Mouse (Mus musculus) hindbrain, embryonic 14.5 days (tissue): ENCODE measurements around the gene Ift140. TPM values are rescaled to one million over a fixed set of nuclear protein-coding genes. Genes with fewer than 3 reads are reported as not detected.
"Not testable (repeated sequence)": the region's sequence is repeated elsewhere in the genome, so short reads cannot be mapped to it uniquely, and the experiment has no call there.

Experiments
- ATAC-seq: fragments of 200-750 bp; cut with Nextera tagmentation; 2 replicates; pipeline ENCODE4 v1.8.0; 2017; ENCODE audit warnings: moderate number of reproducible peaks, mild to moderate bottlenecking, moderate TSS enrichment, moderate library complexity; ENCODE audit not compliant: low FRiP score
- DNase-seq: peaks from one replicate; pipeline ENCODE4 v3.0.0-alpha.2; 2015; ENCODE audit warnings: low spot score
- H3K27ac ChIP-seq: fragments of 300-500 bp; sonication (generic); 2 replicates; pipeline ENCODE4 v1.5.1; 2014; ENCODE audit warnings: mild to moderate bottlenecking, moderate library complexity
- H3K27me3 ChIP-seq: fragments of 300-500 bp; sonication (generic); 2 replicates; pipeline ENCODE4 v1.6.1; 2014; ENCODE audit warnings: mild to moderate bottlenecking, low read length, mixed read lengths; ENCODE audit not compliant: control insufficient read depth, insufficient read depth
- H3K36me3 ChIP-seq: fragments of 300-500 bp; sonication (generic); replicated peaks from 2 replicates; pipeline ENCODE4 v1.6.1; 2014; ENCODE audit not compliant: control insufficient read depth, insufficient read depth
- H3K4me1 ChIP-seq: fragments of 300-500 bp; sonication (generic); replicated peaks from 2 replicates; pipeline ENCODE4 v1.6.1; 2014; ENCODE audit warnings: antibody characterized with exemption, low read length, mixed read lengths; ENCODE audit not compliant: control insufficient read depth, insufficient read depth
- H3K4me2 ChIP-seq: fragments of 300-500 bp; sonication (generic); replicated peaks from 2 replicates; pipeline ENCODE4 v1.6.1; 2014; ENCODE audit warnings: mild to moderate bottlenecking, moderate library complexity
- H3K4me3 ChIP-seq: fragments of 300-500 bp; sonication (generic); replicated peaks from 2 replicates; pipeline ENCODE4 v1.5.1; 2014; ENCODE audit warnings: mild to moderate bottlenecking, low read length
- H3K9ac ChIP-seq: fragments of 300-500 bp; sonication (generic); 2 replicates; pipeline ENCODE4 v1.6.1; 2014
- H3K9me3 ChIP-seq: fragments of 300-500 bp; sonication (generic); 2 replicates; pipeline ENCODE4 v1.6.1; 2016; ENCODE audit warnings: low read length; ENCODE audit not compliant: control insufficient read depth
- WGBS: fragments of 180-500 bp; shearing (Covaris S2); extraction: QIAGEN DNeasy Blood & Tissue Kit; methylation state at CpG from one replicate; pipeline ENCODE4 v1.1.7; 2014; 5-methylcytosine and 5-hydroxymethylcytosine counted together
- polyA plus RNA-seq: library from polyadenylated mRNA; unstranded; fragments of >200 nt; fragmentation: Nextera tagmentation; extraction: Ambion mirVana; gene quantifications from 2 replicates; pipeline ENCODE4 v1.2.1, GENCODE M21; 2014

The Ift140 gene
- polyA plus RNA-seq, 1 experiment from 2014 or later, result 15.9 TPM

DNA sequence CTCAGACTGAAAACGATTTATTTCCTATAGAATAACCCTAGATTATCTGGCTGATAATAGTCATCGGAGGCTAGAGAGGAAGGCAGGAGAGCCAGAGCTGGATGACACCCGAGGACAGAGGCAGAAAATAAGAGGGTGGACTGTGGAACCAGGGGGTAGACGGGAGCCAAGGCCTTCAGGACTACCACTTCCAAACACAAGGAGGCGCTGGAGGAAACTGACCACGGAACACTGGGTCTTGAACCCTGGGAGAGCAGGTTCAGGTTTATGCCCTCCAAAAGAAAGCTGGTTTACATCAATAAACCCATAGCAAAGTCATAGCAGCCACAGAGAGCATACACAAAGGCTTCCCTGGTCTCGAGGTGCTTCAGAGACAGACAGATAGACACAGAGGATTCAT is 108.1 kb downstream of the Ift140 start:
- Histone ChIP-seq H3K9me3 (no peaks in the 10 kb centered on the region), H3K36me3 (no peaks in the 10 kb centered on the region), H3K4me1 (no peaks in the 10 kb centered on the region), H3K4me3 (no peak overlapping the region), H3K9ac (no peak overlapping the region), H3K27ac (no peak overlapping the region), H3K4me2 (no peak overlapping the region), H3K27me3 (peaks cover 4% of the 10 kb centered on the region; the same call in 1 of the 2 replicates)
- ATAC-seq (no peak), DNase-seq (no peak)
- 30% methylated on average over 7 of the region's 7 CpGs for WGBS

DNA sequence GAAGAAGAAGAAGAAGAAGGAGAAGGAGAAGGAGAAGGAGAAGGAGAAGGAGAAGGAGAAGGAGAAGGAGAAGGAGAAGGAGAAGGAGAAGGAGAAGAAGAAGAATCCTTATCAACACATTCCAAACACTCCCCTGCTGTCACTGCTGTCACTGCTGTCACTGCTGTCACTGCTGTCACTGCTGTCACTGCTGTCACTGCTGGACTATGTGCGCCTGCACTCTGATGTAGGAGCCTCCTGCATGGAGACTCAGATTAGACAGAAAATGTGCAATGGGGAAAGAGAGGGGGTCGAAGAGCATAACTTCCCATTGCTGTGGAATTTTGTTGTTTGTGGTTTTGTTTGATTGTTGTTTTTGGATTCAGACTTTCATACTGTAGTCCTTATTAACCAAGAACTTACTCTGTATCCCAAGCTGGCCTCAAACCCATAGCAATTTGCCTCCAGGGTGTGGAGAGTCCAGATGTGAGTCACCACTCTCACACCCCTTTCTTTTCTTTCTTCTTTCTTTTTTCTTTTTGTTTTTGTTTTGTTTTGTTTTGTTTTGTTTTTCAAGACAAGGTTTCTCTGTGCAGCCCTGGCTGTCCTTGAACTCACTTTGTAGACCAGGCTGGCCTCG is 109.7 kb downstream of the Ift140 start:
- H3K27me3 ChIP-seq, H3K4me2 ChIP-seq, H3K4me1 ChIP-seq, DNase-seq, H3K27ac ChIP-seq, H3K9ac ChIP-seq, H3K4me3 ChIP-seq, ATAC-seq, H3K9me3 ChIP-seq, H3K36me3 ChIP-seq: not testable (repeated sequence)
- WGBS, result 79% methylated on average over 3 of the region's 3 CpGs

DNA sequence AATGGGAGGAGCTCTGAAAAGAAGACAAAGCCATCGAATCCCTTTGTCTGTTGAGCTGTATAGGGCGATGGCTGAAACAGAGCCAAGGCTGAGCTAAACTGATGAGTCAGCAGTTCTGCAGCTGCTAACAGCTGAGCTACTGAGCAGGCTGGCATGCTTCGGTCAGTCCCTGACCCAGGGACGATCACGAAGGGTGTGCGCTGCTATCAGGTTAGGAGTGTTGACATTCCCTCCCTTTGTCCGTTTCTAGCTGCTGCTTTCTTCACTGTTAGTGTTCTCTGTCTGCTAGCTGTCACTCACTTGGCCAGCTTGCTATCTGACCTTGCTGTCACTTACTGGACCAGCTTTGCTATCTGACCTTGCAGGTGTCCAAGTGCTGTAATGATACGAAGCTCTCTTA is 111.2 kb downstream of the Ift140 start:
- Histone ChIP-seq H3K27ac (no peak overlapping the region), H3K4me1 (no peaks in the 10 kb centered on the region), H3K9ac (no peak overlapping the region), H3K36me3 (no peaks in the 10 kb centered on the region), H3K9me3 (no peaks in the 10 kb centered on the region), H3K27me3 (no peaks in the 10 kb centered on the region), H3K4me3 (no peak overlapping the region), H3K4me2 (no peak overlapping the region)
- no peak for ATAC-seq
- DNase-seq, result peak; percentile 28
- 49% methylated on average over 8 of the region's 8 CpGs for WGBS

DNA sequence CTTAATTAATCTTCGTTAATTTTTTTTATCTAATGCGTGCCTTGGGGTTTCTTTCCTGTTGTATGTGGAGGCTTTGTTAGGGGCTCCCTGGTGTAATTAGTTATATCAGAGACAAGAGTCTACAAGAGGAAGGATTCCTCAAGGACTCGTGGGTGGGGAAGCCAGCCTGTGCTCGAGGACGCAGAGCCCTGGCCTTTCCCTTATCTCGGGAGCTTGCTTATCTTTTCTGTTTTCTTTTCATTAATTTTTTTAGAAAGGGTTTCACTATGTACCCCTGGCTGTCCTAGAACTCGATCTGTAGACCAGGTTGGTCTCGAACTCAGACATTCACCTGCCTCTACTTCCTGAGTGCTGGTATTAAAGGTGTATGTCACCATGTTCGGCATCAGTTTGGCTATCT is 111.8 kb downstream of the Ift140 start:
- Histone ChIP-seq H3K9ac (no peak overlapping the region), H3K9me3 (no peaks in the 10 kb centered on the region), H3K27ac (no peak overlapping the region), H3K4me2 (no peak overlapping the region), H3K4me3 (no peak overlapping the region), H3K36me3 (no peaks in the 10 kb centered on the region), H3K4me1 (no peaks in the 10 kb centered on the region), H3K27me3 (no peaks in the 10 kb centered on the region)
- WGBS, result 78% methylated on average over 9 of the region's 9 CpGs
- no peak for DNase-seq
- no peak for ATAC-seq

DNA sequence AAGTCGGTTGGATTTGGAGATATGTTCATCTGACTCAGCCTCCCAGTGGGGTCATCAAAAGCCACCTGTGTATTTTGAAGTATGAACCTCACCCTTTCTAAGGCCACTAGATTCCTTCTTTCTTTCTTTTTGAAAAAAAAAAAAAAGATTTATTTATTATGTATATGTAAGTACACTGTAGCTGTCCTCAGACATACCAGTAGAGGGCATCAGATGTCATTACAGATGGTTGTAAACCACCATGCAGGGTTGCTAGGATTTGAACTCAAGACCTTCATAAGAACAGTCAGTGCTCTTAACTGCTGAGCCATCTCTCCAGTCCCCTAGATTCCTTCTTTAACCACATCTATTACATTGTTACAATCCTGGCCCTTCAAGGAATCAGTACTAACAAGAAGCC is 114.2 kb downstream of the Ift140 start:
- Histone ChIP-seq H3K36me3 (no peaks in the 10 kb centered on the region), H3K27ac (no peak overlapping the region), H3K4me3 (no peak overlapping the region), H3K4me2 (no peak overlapping the region), H3K4me1 (peaks cover 7% of the 10 kb centered on the region), H3K27me3 (no peaks in the 10 kb centered on the region), H3K9me3 (no peaks in the 10 kb centered on the region), H3K9ac (no peak overlapping the region)
- no peak for ATAC-seq
- no peak for DNase-seq
- WGBS, result 85% methylated on average over 1 of the region's 1 CpGs

DNA sequence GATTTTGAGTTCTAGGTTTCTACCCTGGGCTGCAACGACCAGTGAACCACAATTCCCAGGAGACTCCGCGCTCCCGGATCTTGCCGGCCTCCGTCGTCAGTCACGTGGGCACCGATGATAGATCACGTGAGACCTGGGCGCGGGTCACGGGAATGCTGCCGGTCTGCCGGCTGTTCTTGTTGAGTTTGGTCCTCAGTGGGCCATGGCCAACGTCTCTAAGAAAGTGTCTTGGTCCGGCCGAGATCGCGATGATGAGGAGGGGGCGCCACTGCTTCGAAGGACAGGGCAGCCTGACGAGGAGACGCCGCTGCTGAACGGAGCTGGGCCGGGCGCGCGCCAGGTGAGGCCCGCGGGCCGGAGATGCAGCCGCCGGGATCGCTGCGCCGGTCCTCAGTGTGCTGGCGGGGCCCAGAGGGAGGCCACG is 117.4 kb downstream of the Ift140 start, which contains the start of gene Clcn7:
Clcn7 (plus strand) TSS at position 117 of the 424 bp plus-strand sequence.
- Histone ChIP-seq H3K4me3 (peak within 1 kb of the TSS; percentile 84), H3K36me3 (0 out of 2 replicates have a peak, but pooled peaks cover 9% of the 10 kb centered on the region), H3K4me1 (peaks cover 7% of the 10 kb centered on the region), H3K9me3 (no peaks in the 10 kb centered on the region), H3K4me2 (peak within 1 kb of the TSS; percentile 73), H3K27ac (0 out of 2 replicates have a peak within 1 kb of the TSS, but pooled peaks have one; percentile 55), H3K27me3 (no peaks in the 10 kb centered on the region), H3K9ac (peak within 1 kb of the TSS; percentile 77)
- peak; percentile 89 for ATAC-seq
- WGBS, result under 1% methylated on average over 40 of the region's 40 CpGs
- peak; percentile 96 for DNase-seq

DNA sequence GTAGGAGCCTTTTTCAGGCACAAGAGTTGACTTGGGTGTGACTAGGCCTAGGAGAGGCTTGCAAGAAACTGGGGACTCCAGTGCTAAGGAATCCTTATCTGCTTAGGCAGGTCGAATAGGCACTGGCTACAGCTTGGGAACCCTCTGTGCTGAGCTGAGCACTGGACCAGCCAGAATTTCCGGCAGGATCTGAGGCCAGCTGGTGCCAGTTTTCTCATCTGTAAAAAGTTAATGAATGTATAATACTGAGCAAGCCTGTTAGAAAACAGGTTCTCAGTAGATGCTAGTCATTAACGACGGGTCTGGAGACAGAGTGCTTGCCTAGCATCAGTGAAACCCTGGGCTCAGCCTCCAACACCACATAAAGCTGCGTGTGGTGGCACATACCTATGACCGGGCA is 119.7 kb downstream of the Ift140 start:
- H3K4me1 ChIP-seq, result peaks cover 7% of the 10 kb centered on the region
- ATAC-seq (no peak), DNase-seq (no peak)
- no peak overlapping the region for H3K4me3 ChIP-seq
- no peak overlapping the region for H3K4me2 ChIP-seq
- no peak overlapping the region for H3K27ac ChIP-seq
- H3K36me3 ChIP-seq, result 0 out of 2 replicates have a peak, but pooled peaks cover 15% of the 10 kb centered on the region
- H3K9me3 ChIP-seq, result no peaks in the 10 kb centered on the region
- H3K27me3 ChIP-seq, result no peaks in the 10 kb centered on the region
- WGBS, result 92% methylated on average over 6 of the region's 6 CpGs
- H3K9ac ChIP-seq, result no peak overlapping the region

DNA sequence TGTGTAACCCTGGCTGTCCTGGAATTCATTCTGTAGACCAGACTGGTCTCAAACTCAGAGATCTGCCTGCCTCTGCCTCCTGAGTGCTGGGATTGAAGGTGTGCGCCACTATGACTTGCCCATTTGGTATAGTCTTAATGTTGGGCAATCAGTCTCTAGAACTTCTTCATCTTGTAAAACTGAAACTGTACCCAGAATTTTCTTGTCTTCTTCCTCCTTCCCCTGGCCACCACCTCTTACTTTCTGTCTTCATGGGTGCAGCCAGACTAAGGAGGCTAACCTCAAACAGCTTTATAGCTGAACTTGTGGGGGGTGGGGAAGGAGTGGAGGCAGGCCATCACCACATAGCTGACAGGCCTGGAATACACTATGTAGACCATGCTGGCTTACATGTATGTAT is 122.9 kb downstream of the Ift140 start:
- Histone ChIP-seq H3K4me1 (peaks cover 6% of the 10 kb centered on the region), H3K9me3 (no peaks in the 10 kb centered on the region), H3K36me3 (0 out of 2 replicates have a peak, but pooled peaks cover 15% of the 10 kb centered on the region), H3K27ac (no peak overlapping the region), H3K9ac (no peak overlapping the region), H3K4me3 (no peak overlapping the region), H3K4me2 (no peak overlapping the region), H3K27me3 (no peaks in the 10 kb centered on the region)
- ATAC-seq (no peak), DNase-seq (no peak)
- WGBS, result 100% methylated on average over 1 of the region's 1 CpGs

DNA sequence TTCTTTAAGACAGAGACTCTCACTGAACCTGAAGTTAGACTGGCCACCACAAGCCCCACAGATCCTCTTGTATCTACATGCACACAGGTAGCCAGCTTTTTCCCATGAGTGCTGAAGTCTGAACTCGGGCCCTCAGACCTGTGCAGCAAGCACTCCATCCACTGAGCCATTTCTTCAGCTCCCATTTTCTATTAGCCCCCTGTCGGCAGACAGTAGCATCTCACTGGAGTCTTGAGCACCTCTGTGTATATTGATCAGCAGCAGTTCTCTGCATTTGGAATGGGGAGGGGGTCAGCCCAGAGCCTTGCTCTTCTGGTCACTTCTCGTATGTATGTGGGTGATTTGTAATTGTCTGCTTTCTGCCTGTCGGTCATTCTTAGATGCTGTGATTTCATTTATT is 124.1 kb downstream of the Ift140 start:
- H3K27me3 ChIP-seq, result no peaks in the 10 kb centered on the region
- peaks cover 25% of the 10 kb centered on the region for H3K36me3 ChIP-seq
- H3K9me3 ChIP-seq, result no peaks in the 10 kb centered on the region
- no peak overlapping the region for H3K27ac ChIP-seq
- no peak overlapping the region for H3K4me2 ChIP-seq
- no peaks in the 10 kb centered on the region for H3K4me1 ChIP-seq
- no peak overlapping the region for H3K4me3 ChIP-seq
- DNase-seq (no peak), ATAC-seq (no peak)
- no peak overlapping the region for H3K9ac ChIP-seq
- 70% methylated on average over 4 of the region's 4 CpGs for WGBS
